Mouse (Mus musculus) CH12.LX (cell line): ENCODE data around the gene Zdhhc23.

ENCODE experiments used
- CTCF ChIP-seq, 2 experiments: IDR thresholded peaks in 1 of 2; conservative IDR thresholded peaks in 1 of 2; 2 replicates each; pipeline ENCODE4 v1.5.1; 2011 to 2012; ENCODE audit warnings: low read depth in 2 of 2, low read length in 2 of 2, improper control_type of control experiment in 1 of 2, inconsistent platforms in 1 of 2, mild to moderate bottlenecking in 1 of 2, moderate library complexity in 1 of 2
- EP300 ChIP-seq: IDR thresholded peaks from 2 replicates; pipeline ENCODE4 v1.6.1; 2011; ENCODE audit warnings: low read length, improper control_type of control experiment
- MAFK ChIP-seq: IDR thresholded peaks from 2 replicates; pipeline ENCODE4 v1.6.1; 2011; ENCODE audit warnings: low read length, improper control_type of control experiment; ENCODE audit not compliant: insufficient replicate concordance
- MAX ChIP-seq: IDR thresholded peaks from 2 replicates; pipeline ENCODE4 v1.6.1; 2011; ENCODE audit warnings: low read length, improper control_type of control experiment
- MYC ChIP-seq: IDR thresholded peaks from 2 replicates; pipeline ENCODE4 v1.6.1; 2011; ENCODE audit warnings: low read depth, mild to moderate bottlenecking, improper control_type of control experiment, low read length
- TCF12 ChIP-seq: IDR thresholded peaks from 2 replicates; pipeline ENCODE4 v1.6.1; 2014; ENCODE audit warnings: low read depth, mild to moderate bottlenecking, inconsistent platforms, low read length, improper control_type of control experiment

DNA sequence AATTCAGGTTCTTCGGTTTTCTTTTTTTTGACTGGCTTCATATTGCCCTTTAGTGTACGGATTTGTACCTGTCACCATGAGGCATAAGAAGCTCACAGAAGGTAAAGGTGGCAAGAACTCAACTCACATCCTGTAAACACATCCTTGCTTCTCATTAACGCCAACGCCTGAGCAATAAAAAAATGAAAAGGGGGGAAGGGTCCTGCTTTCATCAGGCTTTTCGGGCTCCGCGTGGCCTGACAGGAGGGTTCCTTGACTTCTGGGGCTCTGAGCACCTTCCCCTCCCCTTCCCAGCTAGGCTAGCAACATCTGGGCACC lies 622 bp downstream of the Zdhhc23 start:
- no peak for TF ChIP-seq TCF12
- no peak for TF ChIP-seq EP300
- no peak for TF ChIP-seq CTCF (conservative IDR thresholded peaks at IDR 0.05 in 1 of 2, IDR thresholded peaks at IDR 0.05 in 1 of 2; ENCODE audit: low read depth in 2 of 2, low read length in 2 of 2)
- no peak for TF ChIP-seq MYC
- TF ChIP-seq MAFK = no peak
- no peak for TF ChIP-seq MAX
